In genomic region chr2:145232764-145233484, GRCm38 (mm10) we compare ENCODE assay signal across 10 mouse cellular contexts.
DNase-seq lines count a peak whose midpoint lies in the region; ATAC-seq lines count a peak whose summit lies in the region.
"Had no signal": no experiment of that assay in that cellular context is flagged by ENCODE, and none has a peak within 500 bp of the region (broad histone marks: within the 10 kb centered on the region; RNA-seq: fewer than 3 reads in every experiment).

No protein-coding gene starts in this region.

- DNase-seq in midbrain, embryonic 10.5 days (ENCODE audit: low spot score): peak; percentile 38
- DNase-seq in liver, embryonic 13.5 days: no peak
- no peak for DNase-seq in layer of hippocampus, postnatal 14 days (ENCODE audit: low spot score in 2 of 2)
- DNase-seq in gastrocnemius, postnatal 4 days (ENCODE audit: low spot score in 2 of 2): no peak

- 60% methylated on average over 6 of the region's 6 CpGs for WGBS in midbrain, embryonic 10.5 days
- WGBS in midbrain, embryonic 13.5 days: 57% methylated on average over 6 of the region's 6 CpGs
- 56% methylated on average over 6 of the region's 6 CpGs for WGBS in hindbrain, embryonic 16.5 days
- WGBS in liver, embryonic 13.5 days (ENCODE audit: insufficient replicate concordance): 47% methylated on average over 6 of the region's 6 CpGs
- 33% methylated on average over 6 of the region's 6 CpGs for WGBS in stomach, embryonic 15.5 days
- 71% methylated on average over 6 of the region's 6 CpGs for WGBS in forebrain, embryonic 13.5 days

- H3K4me3 ChIP-seq in midbrain, embryonic 10.5 days: no peak overlapping the region
- H3K4me3 ChIP-seq in midbrain, embryonic 13.5 days (replicated peaks): no peak overlapping the region
- no peak overlapping the region for H3K4me3 ChIP-seq in hindbrain, embryonic 16.5 days (ENCODE audit: low read length)
- H3K4me3 ChIP-seq in liver, embryonic 13.5 days (replicated peaks): no peak overlapping the region
- H3K4me3 ChIP-seq in stomach, embryonic 15.5 days (replicated peaks): no peak overlapping the region
- H3K4me3 ChIP-seq in forebrain, embryonic 13.5 days: no peak overlapping the region
- H3K4me3 ChIP-seq: embryonic facial prominence, embryonic 13.5 days; limb, embryonic 12.5 days had no signal

- ATAC-seq in midbrain, embryonic 13.5 days: no peak
- peak; percentile 63; the same call in 1 of the 2 replicates for ATAC-seq in hindbrain, embryonic 16.5 days
- peak; percentile 88 for ATAC-seq in liver, embryonic 13.5 days (ENCODE audit: low read depth)
- peak; percentile 73 for ATAC-seq in stomach, embryonic 15.5 days (ENCODE audit: insufficient read depth, low FRiP score, low read depth)
- no peak for ATAC-seq in forebrain, embryonic 13.5 days

- peaks cover 21% of the 10 kb centered on the region for H3K4me1 ChIP-seq in midbrain, embryonic 10.5 days
- 0 out of 2 replicates have a peak, but pooled peaks cover 2% of the 10 kb centered on the region for H3K4me1 ChIP-seq in midbrain, embryonic 13.5 days (replicated peaks)
- H3K4me1 ChIP-seq in hindbrain, embryonic 16.5 days (ENCODE audit: control insufficient read depth, insufficient read depth, low read depth, low read length): no peaks in the 10 kb centered on the region
- peaks cover 23% of the 10 kb centered on the region for H3K4me1 ChIP-seq in liver, embryonic 13.5 days (replicated peaks)
- H3K4me1 ChIP-seq in stomach, embryonic 15.5 days: peaks cover 18% of the 10 kb centered on the region
- no peaks in the 10 kb centered on the region for H3K4me1 ChIP-seq in forebrain, embryonic 13.5 days

- H3K27me3 ChIP-seq in midbrain, embryonic 10.5 days (ENCODE audit: low read depth, poor library complexity, severe bottlenecking): no peaks in the 10 kb centered on the region
- no peaks in the 10 kb centered on the region for H3K27me3 ChIP-seq in midbrain, embryonic 13.5 days
- no peaks in the 10 kb centered on the region for H3K27me3 ChIP-seq in hindbrain, embryonic 16.5 days (replicated peaks; ENCODE audit: control insufficient read depth, insufficient read depth, low read length)
- no peaks in the 10 kb centered on the region for H3K27me3 ChIP-seq in liver, embryonic 13.5 days
- no peaks in the 10 kb centered on the region for H3K27me3 ChIP-seq in stomach, embryonic 15.5 days (replicated peaks)
- H3K27me3 ChIP-seq in forebrain, embryonic 13.5 days: no peaks in the 10 kb centered on the region
- H3K27me3 ChIP-seq: embryonic facial prominence, embryonic 13.5 days; limb, embryonic 12.5 days had no signal

- H3K27ac ChIP-seq in midbrain, embryonic 10.5 days (replicated peaks): no peak overlapping the region
- H3K27ac ChIP-seq in midbrain, embryonic 13.5 days: no peak overlapping the region
- H3K27ac ChIP-seq in hindbrain, embryonic 16.5 days (ENCODE audit: low read depth, low read length): no peak overlapping the region
- H3K27ac ChIP-seq in liver, embryonic 13.5 days: peak overlapping the region; percentile 24
- no peak overlapping the region; the same call in 1 of the 2 replicates for H3K27ac ChIP-seq in stomach, embryonic 15.5 days
- H3K27ac ChIP-seq in forebrain, embryonic 13.5 days: no peak overlapping the region
- H3K27ac ChIP-seq: limb, embryonic 12.5 days had no signal

- H3K9me3 ChIP-seq in midbrain, embryonic 10.5 days (replicated peaks): no peaks in the 10 kb centered on the region
- no peaks in the 10 kb centered on the region for H3K9me3 ChIP-seq in midbrain, embryonic 13.5 days
- no peaks in the 10 kb centered on the region for H3K9me3 ChIP-seq in hindbrain, embryonic 16.5 days (ENCODE audit: control insufficient read depth, low read length)
- H3K9me3 ChIP-seq in liver, embryonic 13.5 days (replicated peaks): no peaks in the 10 kb centered on the region
- H3K9me3 ChIP-seq in stomach, embryonic 15.5 days: no peaks in the 10 kb centered on the region
- H3K9me3 ChIP-seq in forebrain, embryonic 13.5 days (replicated peaks): no peaks in the 10 kb centered on the region
- H3K9me3 ChIP-seq: embryonic facial prominence, embryonic 13.5 days; limb, embryonic 12.5 days had no signal

- H3K9ac ChIP-seq in midbrain, embryonic 13.5 days (replicated peaks): no peak overlapping the region
- no peak overlapping the region for H3K9ac ChIP-seq in hindbrain, embryonic 16.5 days (ENCODE audit: low read depth, low read length)
- H3K9ac ChIP-seq in liver, embryonic 13.5 days: no peak overlapping the region
- no peak overlapping the region for H3K9ac ChIP-seq in stomach, embryonic 15.5 days
- H3K9ac ChIP-seq in forebrain, embryonic 13.5 days: no peak overlapping the region
- H3K9ac ChIP-seq: embryonic facial prominence, embryonic 13.5 days; limb, embryonic 12.5 days had no signal

- no peaks in the 10 kb centered on the region for H3K36me3 ChIP-seq in midbrain, embryonic 10.5 days
- H3K36me3 ChIP-seq in midbrain, embryonic 13.5 days: no peaks in the 10 kb centered on the region
- H3K36me3 ChIP-seq in hindbrain, embryonic 16.5 days (ENCODE audit: control insufficient read depth, insufficient read depth, low read length): no peaks in the 10 kb centered on the region
- H3K36me3 ChIP-seq in liver, embryonic 13.5 days: no peaks in the 10 kb centered on the region
- no peaks in the 10 kb centered on the region for H3K36me3 ChIP-seq in stomach, embryonic 15.5 days
- H3K36me3 ChIP-seq in forebrain, embryonic 13.5 days (ENCODE audit: poor library complexity, severe bottlenecking): no peaks in the 10 kb centered on the region
- H3K36me3 ChIP-seq: embryonic facial prominence, embryonic 13.5 days; limb, embryonic 12.5 days had no signal

- no peak overlapping the region for H3K4me2 ChIP-seq in midbrain, embryonic 13.5 days (replicated peaks)
- H3K4me2 ChIP-seq in hindbrain, embryonic 16.5 days (ENCODE audit: low read length): no peak overlapping the region
- H3K4me2 ChIP-seq in liver, embryonic 13.5 days: no peak overlapping the region
- H3K4me2 ChIP-seq in stomach, embryonic 15.5 days: no peak overlapping the region
- no peak overlapping the region for H3K4me2 ChIP-seq in forebrain, embryonic 13.5 days
- H3K4me2 ChIP-seq: embryonic facial prominence, embryonic 13.5 days; limb, embryonic 12.5 days had no signal

Comparison
In these comparisons a context has a peak if more than half of its experiments do, and no peak if none do; other contexts are left out.
1. ATAC-seq: peak in hindbrain, embryonic 16.5 days (single experiment), liver, embryonic 13.5 days (single experiment) and stomach, embryonic 15.5 days (single experiment); none in midbrain, embryonic 13.5 days (single experiment) and forebrain, embryonic 13.5 days (single experiment).